Mouse (Mus musculus) MEL (cell line): ENCODE results near the gene Yes1. TPM values are rescaled to one million over a fixed set of nuclear protein-coding genes. Genes with fewer than 3 reads are reported as not detected.
"Not testable (repeated sequence)": the region's sequence is repeated elsewhere in the genome, so short reads cannot be mapped to it uniquely, and the experiment has no call there.

Experiments
- DNase-seq: peaks from one replicate; pipeline ENCODE4 v3.0.0; 2011; ENCODE audit warnings: low read depth, low spot score
- H3K27ac ChIP-seq: 2 replicates; pipeline ENCODE4 v1.5.1; 2012; ENCODE audit warnings: low read depth, mild to moderate bottlenecking, control low read depth, low read length, moderate library complexity; ENCODE audit not compliant: control insufficient read depth
- H3K27me3 ChIP-seq, 2 experiments: fragments of 150-350 bp in 1 of 2; sonication (generic) in 1 of 2; 2 replicates each; pipeline ENCODE4 v1.6.1; 2012; ENCODE audit warnings: low read length in 2 of 2, mild to moderate bottlenecking in 2 of 2, improper control_type of control experiment in 1 of 2, moderate library complexity in 1 of 2; ENCODE audit not compliant: insufficient read depth in 2 of 2, control insufficient read depth in 1 of 2
- H3K36me3 ChIP-seq, 2 experiments: 2 replicates each; pipeline ENCODE4 v1.6.1; 2012 to 2014; ENCODE audit warnings: low read length in 2 of 2, improper control_type of control experiment in 1 of 2, inconsistent platforms in 1 of 2, mild to moderate bottlenecking in 1 of 2; ENCODE audit not compliant: insufficient read depth in 2 of 2, control insufficient read depth in 1 of 2
- H3K4me1 ChIP-seq, 2 experiments: fragments of 150-350 bp in 1 of 2; sonication (generic) in 1 of 2; 2 replicates each; pipeline ENCODE4 v1.6.1; 2012; ENCODE audit warnings: low read length in 2 of 2, improper control_type of control experiment in 1 of 2, mild to moderate bottlenecking in 1 of 2; ENCODE audit not compliant: insufficient read depth in 2 of 2, control insufficient read depth in 1 of 2
- H3K4me3 ChIP-seq, 2 experiments: fragments of 150-350 bp in 1 of 2; sonication (generic) in 1 of 2; 2 replicates each; pipeline ENCODE4 v1.5.1; 2012; ENCODE audit warnings: low read depth in 2 of 2, low read length in 2 of 2, mild to moderate bottlenecking in 2 of 2, moderate library complexity in 2 of 2, control low read depth in 1 of 2, improper control_type of control experiment in 1 of 2; ENCODE audit not compliant: control insufficient read depth in 1 of 2, insufficient read depth in 1 of 2
- H3K79me2 ChIP-seq: 2 replicates; pipeline ENCODE4 v1.6.1; 2012; ENCODE audit warnings: mild to moderate bottlenecking, low read length, moderate library complexity; ENCODE audit not compliant: control insufficient read depth, poor library complexity, insufficient read depth
- H3K9ac ChIP-seq: 2 replicates; pipeline ENCODE4 v1.6.1; 2012; ENCODE audit warnings: low read depth, mild to moderate bottlenecking, control low read depth, low read length, moderate library complexity; ENCODE audit not compliant: control insufficient read depth, poor library complexity, severe bottlenecking
- H3K9me3 ChIP-seq: fragments of 150-350 bp; sonication (generic); replicated peaks from 2 replicates; pipeline ENCODE4 v1.6.1; 2012; ENCODE audit warnings: mild to moderate bottlenecking, low read length, improper control_type of control experiment, moderate library complexity; ENCODE audit not compliant: insufficient read depth
- BHLHE40 ChIP-seq: IDR thresholded peaks from 2 replicates; pipeline ENCODE4 v1.6.1; 2012; ENCODE audit warnings: low read depth, mild to moderate bottlenecking, inconsistent platforms, low read length, improper control_type of control experiment, borderline replicate concordance
- E2F4 ChIP-seq: IDR thresholded peaks from 2 replicates; pipeline ENCODE4 v1.6.1; 2011; ENCODE audit warnings: low read depth, low read length, improper control_type of control experiment, borderline replicate concordance
- GATA1 ChIP-seq: IDR thresholded peaks from 2 replicates; pipeline ENCODE4 v1.6.1; 2011; ENCODE audit warnings: low read depth, low read length, improper control_type of control experiment
- MAZ ChIP-seq: IDR thresholded peaks from 2 replicates; pipeline ENCODE4 v1.6.1; 2012; ENCODE audit warnings: low read depth, mild to moderate bottlenecking, inconsistent platforms, low read length, improper control_type of control experiment
- NRF1 ChIP-seq: IDR thresholded peaks from 2 replicates; pipeline ENCODE4 v1.6.1; 2014; ENCODE audit warnings: low read depth, mild to moderate bottlenecking, inconsistent platforms, low read length, improper control_type of control experiment, moderate library complexity; ENCODE audit not compliant: poor library complexity, insufficient read depth, severe bottlenecking
- POLR2AphosphoS2 ChIP-seq: IDR thresholded peaks from 2 replicates; pipeline ENCODE4 v1.6.1; 2011; ENCODE audit warnings: low read length, improper control_type of control experiment
- TAL1 ChIP-seq: IDR thresholded peaks from 2 replicates; pipeline ENCODE4 v1.6.1; 2012; ENCODE audit warnings: mild to moderate bottlenecking, inconsistent platforms, low read length, moderate library complexity, mixed read lengths
- TCF12 ChIP-seq: IDR thresholded peaks from 2 replicates; pipeline ENCODE4 v1.6.1; 2014; ENCODE audit warnings: low read depth, mild to moderate bottlenecking, inconsistent platforms, low read length, improper control_type of control experiment, moderate library complexity
- UBTF ChIP-seq: IDR thresholded peaks from 2 replicates; pipeline ENCODE4 v1.6.1; 2012; ENCODE audit warnings: low read depth, mild to moderate bottlenecking, inconsistent platforms, low read length, improper control_type of control experiment, moderate library complexity, borderline replicate concordance; ENCODE audit not compliant: insufficient read depth
- polyA plus RNA-seq, 2 experiments: library from polyadenylated mRNA; stranded (reverse) in 1 of 2; unstranded in 1 of 2; fragments of >175 nt in 1 of 2; fragments of >200 nt in 1 of 2; gene quantifications; 2 replicates each; pipeline versions ENCODE4 v1.2.1 to v1.2.4; 2012; ENCODE audit warnings: low replicate concordance in 2 of 2, low read depth in 1 of 2; ENCODE audit not compliant: insufficient read length in 2 of 2, insufficient read depth in 1 of 2, missing spikeins in 1 of 2
- total RNA-seq: library from RNA; depleted of rRNA; stranded (reverse); fragments of 300-350 nt; gene quantifications from 2 replicates; pipeline ENCODE4 v1.2.3, GENCODE M21; 2012

Yes1 gene
- total and polyA plus RNA-seq, 3 experiments = not detected

DNA sequence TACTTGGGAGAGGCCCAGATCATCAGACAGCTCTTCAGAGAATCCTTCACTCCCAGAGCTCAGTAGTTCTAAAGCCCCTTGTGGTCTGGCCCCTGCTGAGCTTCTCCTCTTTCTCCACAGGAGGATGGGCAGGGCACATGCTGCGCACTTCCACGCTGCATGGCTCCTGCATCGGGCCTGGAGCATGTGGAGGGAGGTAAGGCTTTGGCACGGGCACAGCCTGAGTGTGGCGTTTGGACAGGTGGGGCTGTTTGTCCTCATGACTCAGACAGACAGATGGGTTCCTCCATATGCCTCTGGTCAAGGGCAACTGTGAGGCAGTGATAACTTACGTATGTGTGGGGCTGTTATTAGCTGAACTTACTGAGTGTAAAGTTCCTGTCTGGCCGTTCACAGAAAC is 111.3 kb downstream of the Yes1 start (continued):
- no peak for TF ChIP-seq NRF1

- H3K9me3 ChIP-seq, DNase-seq: not testable (repeated sequence)
These were observed 111.7 kb downstream of the Yes1 start for GRCm38 (mm10) chr5:32722711-32723110.

GRCm38 (mm10) chr5:32723981-32724380 is 113.0 kb downstream of the Yes1 start:
- H3K4me1 ChIP-seq = peaks cover 0 to 2% of the 10 kb centered on the region in 2 experiments; a peak in 1 of 4 replicates
- H3K4me3 ChIP-seq = no peak overlapping the region
- H3K9me3 ChIP-seq = no peaks in the 10 kb centered on the region
- 0 out of 2 replicates have a peak, but pooled peaks have one; percentile 23 for TF ChIP-seq TCF12
- no peak for TF ChIP-seq TAL1
- TF ChIP-seq GATA1 = peak; percentile 31; the same call in 1 of the 2 replicates
- TF ChIP-seq, all 39 proteins: peak for 2
- Histone ChIP-seq H3K36me3 (no peaks in the 10 kb centered on the region), H3K27ac (no peak overlapping the region), H3K27me3 (no peaks in the 10 kb centered on the region), H3K9ac (no peak overlapping the region), H3K79me2 (no peaks in the 10 kb centered on the region)
- no peak for DNase-seq

More at GRCm38 (mm10) chr5:32722711-32723110, 111.7 kb downstream of the Yes1 start:
- H3K27ac ChIP-seq, H3K79me2 ChIP-seq, H3K36me3 ChIP-seq, H3K9ac ChIP-seq, H3K4me1 ChIP-seq, H3K27me3 ChIP-seq, H3K4me3 ChIP-seq: not testable (repeated sequence)

- not testable (repeated sequence) for H3K36me3 ChIP-seq, H3K79me2 ChIP-seq, H3K9ac ChIP-seq, H3K27ac ChIP-seq, H3K4me1 ChIP-seq, DNase-seq, H3K4me3 ChIP-seq, H3K27me3 ChIP-seq, H3K9me3 ChIP-seq
These were observed 114.4 kb downstream of the Yes1 start for GRCm38 (mm10) chr5:32725397-32725796.

DNA sequence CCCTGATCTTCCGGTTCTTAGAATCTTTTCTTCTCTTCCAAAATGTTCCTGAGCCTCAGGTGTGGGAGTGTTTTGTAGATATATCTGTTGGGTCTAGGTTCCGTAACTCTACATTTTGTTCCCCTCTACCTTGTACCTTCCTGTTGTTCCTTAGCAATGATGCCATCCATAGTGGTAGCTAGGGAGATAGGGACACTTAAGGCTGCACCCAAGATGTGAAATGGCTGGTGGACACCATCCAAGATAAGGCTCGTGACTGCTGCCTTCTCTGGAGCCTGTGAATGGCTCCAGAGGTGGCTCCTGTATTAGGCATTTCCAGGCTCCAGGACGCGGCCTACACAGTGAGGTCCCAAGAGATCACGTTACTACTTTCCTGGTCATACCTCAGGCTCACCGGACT is 117.3 kb downstream of the Yes1 start:
- H3K4me3 ChIP-seq = no peak overlapping the region
- TF ChIP-seq MAZ (no peak), BHLHE40 (no peak), E2F4 (no peak), UBTF (no peak), POLR2AphosphoS2 (no peak), TCF12 (no peak)
- TF ChIP-seq, all 39 proteins: peak for 0
- no peaks in the 10 kb centered on the region for H3K27me3 ChIP-seq
- H3K9ac ChIP-seq = no peak overlapping the region
- no peaks in the 10 kb centered on the region for H3K9me3 ChIP-seq
- DNase-seq = no peak
- peaks cover 0 to 2% of the 10 kb centered on the region in 2 experiments; a peak in 1 of 4 replicates for H3K4me1 ChIP-seq
- no peak overlapping the region for H3K27ac ChIP-seq
- no peaks in the 10 kb centered on the region for H3K79me2 ChIP-seq
- H3K36me3 ChIP-seq = no peaks in the 10 kb centered on the region
